Mouse (Mus musculus): ENCODE data around the gene a. TPM values are rescaled to one million over a fixed set of nuclear protein-coding genes. Genes with fewer than 3 reads are reported as not detected.

a gene
- polyA plus RNA-seq, 1 experiment from 2014 or later, result 17.7 TPM

GRCm38 (mm10) chr2:154928298-154928697, 137.1 kb downstream of the a start:
- Histone ChIP-seq H3K4me2 (ENCODE audit: low read depth, severe bottlenecking) (no peak overlapping the region), H3K27me3 (ENCODE audit: control insufficient read depth, insufficient read depth, low read length) (no peaks in the 10 kb centered on the region), H3K9me3 (ENCODE audit: control insufficient read depth, low read length) (no peaks in the 10 kb centered on the region), H3K4me1 (ENCODE audit: control insufficient read depth, insufficient read depth, low read length) (peaks cover 12% of the 10 kb centered on the region), H3K36me3 (ENCODE audit: control insufficient read depth, insufficient read depth, low read length) (no peaks in the 10 kb centered on the region), H3K27ac (replicated peaks; ENCODE audit: low read depth, low read length) (peak overlapping the region; percentile 82), H3K9ac (ENCODE audit: low read length) (no peak overlapping the region), H3K4me3 (ENCODE audit: low read depth, low read length) (no peak overlapping the region)
- ATAC-seq (ENCODE audit: insufficient number of reproducible peaks, low FRiP score, low TSS enrichment, low read depth) (peak; percentile 65), DNase-seq (ENCODE audit: low spot score) (peak; percentile 58)
- whole genome bisulfite sequencing, result 32% methylated on average over 2 of the region's 2 CpGs

GRCm38 (mm10) chr2:154933884-154934283, 142.7 kb downstream of the a start:
- WGBS, result 70% methylated on average over 4 of the region's 4 CpGs
- H3K4me1 ChIP-seq (ENCODE audit: control insufficient read depth, insufficient read depth, low read length), result no peaks in the 10 kb centered on the region
- DNase-seq (ENCODE audit: low spot score) (no peak), ATAC-seq (ENCODE audit: insufficient number of reproducible peaks, low FRiP score, low TSS enrichment, low read depth) (no peak)
- H3K27ac ChIP-seq (replicated peaks; ENCODE audit: low read depth, low read length), result no peak overlapping the region
- H3K27me3 ChIP-seq (ENCODE audit: control insufficient read depth, insufficient read depth, low read length), result no peaks in the 10 kb centered on the region
- H3K9me3 ChIP-seq (ENCODE audit: control insufficient read depth, low read length), result no peaks in the 10 kb centered on the region
- H3K4me2 ChIP-seq (ENCODE audit: low read depth, severe bottlenecking), result no peak overlapping the region
- no peaks in the 10 kb centered on the region for H3K36me3 ChIP-seq (ENCODE audit: control insufficient read depth, insufficient read depth, low read length)
- H3K9ac ChIP-seq (ENCODE audit: low read length), result no peak overlapping the region
- H3K4me3 ChIP-seq (ENCODE audit: low read depth, low read length), result no peak overlapping the region

- H3K4me3 ChIP-seq (ENCODE audit: low read depth, low read length), result no peak overlapping the region
- ATAC-seq (ENCODE audit: insufficient number of reproducible peaks, low FRiP score, low TSS enrichment, low read depth) (no peak), DNase-seq (ENCODE audit: low spot score) (no peak)
- H3K27me3 ChIP-seq (ENCODE audit: control insufficient read depth, insufficient read depth, low read length), result no peaks in the 10 kb centered on the region
- H3K9me3 ChIP-seq (ENCODE audit: control insufficient read depth, low read length), result no peaks in the 10 kb centered on the region
- no peak overlapping the region for H3K4me2 ChIP-seq (ENCODE audit: low read depth, severe bottlenecking)
- no peaks in the 10 kb centered on the region for H3K36me3 ChIP-seq (ENCODE audit: control insufficient read depth, insufficient read depth, low read length)
- no peak overlapping the region for H3K27ac ChIP-seq (replicated peaks; ENCODE audit: low read depth, low read length)
- no peak overlapping the region for H3K9ac ChIP-seq (ENCODE audit: low read length)
- H3K4me1 ChIP-seq (ENCODE audit: control insufficient read depth, insufficient read depth, low read length), result 0 out of 2 replicates have a peak, but pooled peaks cover under 1% of the 10 kb centered on the region
- WGBS, result 72% methylated on average over 6 of the region's 6 CpGs
Measured at GRCm38 (mm10) chr2:154936106-154936505, 144.9 kb downstream of the a start.

GRCm38 (mm10) chr2:154936536-154937155, 145.4 kb downstream of the a start:
- Histone ChIP-seq H3K27ac (replicated peaks; ENCODE audit: low read depth, low read length) (no peak overlapping the region), H3K9me3 (ENCODE audit: control insufficient read depth, low read length) (no peaks in the 10 kb centered on the region), H3K4me3 (ENCODE audit: low read depth, low read length) (no peak overlapping the region), H3K9ac (ENCODE audit: low read length) (no peak overlapping the region), H3K4me2 (ENCODE audit: low read depth, severe bottlenecking) (no peak overlapping the region), H3K27me3 (ENCODE audit: control insufficient read depth, insufficient read depth, low read length) (no peaks in the 10 kb centered on the region), H3K4me1 (ENCODE audit: control insufficient read depth, insufficient read depth, low read length) (0 out of 2 replicates have a peak, but pooled peaks cover 6% of the 10 kb centered on the region), H3K36me3 (ENCODE audit: control insufficient read depth, insufficient read depth, low read length) (no peaks in the 10 kb centered on the region)
- WGBS, result 77% methylated on average over 11 of the region's 11 CpGs
- no peak for ATAC-seq (ENCODE audit: insufficient number of reproducible peaks, low FRiP score, low TSS enrichment, low read depth)
- no peak for DNase-seq (ENCODE audit: low spot score)

- no peak overlapping the region for H3K4me2 ChIP-seq (ENCODE audit: low read depth, severe bottlenecking)
- no peaks in the 10 kb centered on the region for H3K9me3 ChIP-seq (ENCODE audit: control insufficient read depth, low read length)
- ATAC-seq (ENCODE audit: insufficient number of reproducible peaks, low FRiP score, low TSS enrichment, low read depth), result no peak
- 84% methylated on average over 8 of the region's 8 CpGs for WGBS
- no peaks in the 10 kb centered on the region for H3K27me3 ChIP-seq (ENCODE audit: control insufficient read depth, insufficient read depth, low read length)
- H3K4me3 ChIP-seq (ENCODE audit: low read depth, low read length), result no peak overlapping the region
- H3K9ac ChIP-seq (ENCODE audit: low read length), result no peak overlapping the region
- H3K36me3 ChIP-seq (ENCODE audit: control insufficient read depth, insufficient read depth, low read length), result no peaks in the 10 kb centered on the region
- no peak for DNase-seq (ENCODE audit: low spot score)
- peaks cover 12% of the 10 kb centered on the region for H3K4me1 ChIP-seq (ENCODE audit: control insufficient read depth, insufficient read depth, low read length)
- no peak overlapping the region for H3K27ac ChIP-seq (replicated peaks; ENCODE audit: low read depth, low read length)
Measured at GRCm38 (mm10) chr2:154937547-154938390, 146.6 kb downstream of the a start.

- DNase-seq (ENCODE audit: low spot score) (no peak), ATAC-seq (ENCODE audit: insufficient number of reproducible peaks, low FRiP score, low TSS enrichment, low read depth) (no peak)
- Histone ChIP-seq H3K9ac (ENCODE audit: low read length) (no peak overlapping the region), H3K4me3 (ENCODE audit: low read depth, low read length) (no peak overlapping the region), H3K27ac (replicated peaks; ENCODE audit: low read depth, low read length) (no peak overlapping the region), H3K9me3 (ENCODE audit: control insufficient read depth, low read length) (no peaks in the 10 kb centered on the region), H3K4me2 (ENCODE audit: low read depth, severe bottlenecking) (no peak overlapping the region), H3K4me1 (ENCODE audit: control insufficient read depth, insufficient read depth, low read length) (peaks cover 13% of the 10 kb centered on the region), H3K36me3 (ENCODE audit: control insufficient read depth, insufficient read depth, low read length) (no peaks in the 10 kb centered on the region), H3K27me3 (ENCODE audit: control insufficient read depth, insufficient read depth, low read length) (no peaks in the 10 kb centered on the region)
- WGBS, result 31% methylated on average over 10 of the region's 10 CpGs
Measured at GRCm38 (mm10) chr2:154941952-154942351, 150.8 kb downstream of the a start.

GRCm38 (mm10) chr2:154942546-154942945, 151.3 kb downstream of the a start:
- ATAC-seq (ENCODE audit: insufficient number of reproducible peaks, low FRiP score, low TSS enrichment, low read depth) (no peak), DNase-seq (ENCODE audit: low spot score) (no peak)
- Histone ChIP-seq H3K27ac (replicated peaks; ENCODE audit: low read depth, low read length) (peak overlapping the region; percentile 51; the same call in 1 of the 2 replicates), H3K9me3 (ENCODE audit: control insufficient read depth, low read length) (no peaks in the 10 kb centered on the region), H3K27me3 (ENCODE audit: control insufficient read depth, insufficient read depth, low read length) (no peaks in the 10 kb centered on the region), H3K4me3 (ENCODE audit: low read depth, low read length) (no peak overlapping the region), H3K36me3 (ENCODE audit: control insufficient read depth, insufficient read depth, low read length) (no peaks in the 10 kb centered on the region), H3K4me1 (ENCODE audit: control insufficient read depth, insufficient read depth, low read length) (peaks cover 13% of the 10 kb centered on the region), H3K4me2 (ENCODE audit: low read depth, severe bottlenecking) (no peak overlapping the region), H3K9ac (ENCODE audit: low read length) (no peak overlapping the region)
- WGBS, result 43% methylated on average over 11 of the region's 11 CpGs

GRCm38 (mm10) chr2:154943101-154943500, 151.9 kb downstream of the a start:
- 8% methylated on average over 11 of the region's 11 CpGs for WGBS
- H3K4me3 ChIP-seq (ENCODE audit: low read depth, low read length), result no peak overlapping the region

More at GRCm38 (mm10) chr2:154943101-154943500, 151.9 kb downstream of the a start:
- no peak overlapping the region; the same call in 1 of the 2 replicates for H3K27ac ChIP-seq (replicated peaks; ENCODE audit: low read depth, low read length)
- peaks cover 13% of the 10 kb centered on the region for H3K4me1 ChIP-seq (ENCODE audit: control insufficient read depth, insufficient read depth, low read length)
- DNase-seq (ENCODE audit: low spot score), result peak; percentile 89
- 0 out of 2 replicates have a peak, but pooled peaks have one; percentile 26 for ATAC-seq (ENCODE audit: insufficient number of reproducible peaks, low FRiP score, low TSS enrichment, low read depth)
- no peak overlapping the region for H3K9ac ChIP-seq (ENCODE audit: low read length)
- H3K36me3 ChIP-seq (ENCODE audit: control insufficient read depth, insufficient read depth, low read length), result no peaks in the 10 kb centered on the region
- H3K9me3 ChIP-seq (ENCODE audit: control insufficient read depth, low read length), result no peaks in the 10 kb centered on the region
- 0 out of 2 replicates have a peak overlapping the region, but pooled peaks have one; percentile 12 for H3K4me2 ChIP-seq (ENCODE audit: low read depth, severe bottlenecking)
- H3K27me3 ChIP-seq (ENCODE audit: control insufficient read depth, insufficient read depth, low read length), result no peaks in the 10 kb centered on the region
